9 mouse cellular contexts compared by ENCODE assay signal in the genomic region with DNA sequence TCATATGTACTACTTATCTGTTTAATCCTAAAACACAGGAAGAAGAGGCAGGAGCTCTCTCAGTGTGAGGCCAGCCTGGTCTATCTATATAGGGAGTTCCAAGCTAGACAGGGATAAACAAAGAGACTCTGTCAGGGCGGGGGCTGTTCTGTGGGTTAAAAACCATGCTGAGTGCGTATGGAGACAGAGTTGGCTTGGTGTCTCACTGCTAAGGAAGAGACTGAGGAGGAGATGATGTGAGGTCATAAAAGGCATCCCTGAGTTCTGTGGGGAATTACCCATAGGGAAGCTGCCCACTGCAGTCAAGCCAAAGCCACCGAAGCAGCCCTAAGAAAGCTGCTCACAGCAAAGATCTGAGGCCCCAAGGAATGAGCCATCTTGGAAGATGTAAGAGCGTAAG. TPM values are rescaled to one million over a fixed set of nuclear protein-coding genes. Genes with fewer than 3 reads are reported as not detected.
DNase-seq lines count a peak whose midpoint lies in the region; ATAC-seq lines count a peak whose summit lies in the region.
"Had no signal": no experiment of that assay in that cellular context is flagged by ENCODE, and none has a peak within 500 bp of the region (broad histone marks: within the 10 kb centered on the region; RNA-seq: fewer than 3 reads in every experiment).

A gene (plus strand): TSS at position 301 of the 400 bp plus-strand sequence.

- H3K4me2 ChIP-seq in embryonic facial prominence, embryonic 13.5 days = no peak within 1 kb of the TSS

- H3K27ac ChIP-seq in embryonic facial prominence, embryonic 13.5 days = no peak within 1 kb of the TSS
- no peak within 1 kb of the TSS for H3K27ac ChIP-seq in midbrain, embryonic 10.5 days (replicated peaks)

- no peaks in the 10 kb centered on the region for H3K36me3 ChIP-seq in embryonic facial prominence, embryonic 13.5 days
- 0 out of 2 replicates have a peak, but pooled peaks cover 2% of the 10 kb centered on the region for H3K36me3 ChIP-seq in midbrain, embryonic 10.5 days

- H3K4me3 ChIP-seq in embryonic facial prominence, embryonic 13.5 days = no peak within 1 kb of the TSS
- no peak within 1 kb of the TSS for H3K4me3 ChIP-seq in midbrain, embryonic 10.5 days
- H3K4me3 ChIP-seq: megakaryocyte, embryonic 14.5 days had no signal

- H3K9me3 ChIP-seq in embryonic facial prominence, embryonic 13.5 days = no peaks in the 10 kb centered on the region
- H3K9me3 ChIP-seq in midbrain, embryonic 10.5 days (replicated peaks) = no peaks in the 10 kb centered on the region
- H3K9me3 ChIP-seq: megakaryocyte, embryonic 14.5 days had no signal

- 91% methylated on average over 4 of the region's 4 CpGs for WGBS in embryonic facial prominence, embryonic 13.5 days
- 90% methylated on average over 4 of the region's 4 CpGs for WGBS in midbrain, embryonic 10.5 days

- peaks cover 37% of the 10 kb centered on the region for H3K4me1 ChIP-seq in embryonic facial prominence, embryonic 13.5 days
- H3K4me1 ChIP-seq in midbrain, embryonic 10.5 days = peaks cover 30% of the 10 kb centered on the region

- DNase-seq in layer of hippocampus, adult 8-10 months (ENCODE audit: low spot score in 2 of 2) = no peak
- DNase-seq in layer of hippocampus, adult 9-10 months (ENCODE audit: low spot score) = no peak
- no peak for DNase-seq in heart, postnatal 36 days
- no peak for DNase-seq in midbrain, embryonic 10.5 days (ENCODE audit: low spot score)
- no peak for DNase-seq in frontal cortex, postnatal 10 days (ENCODE audit: low spot score in 2 of 2)
- DNase-seq in testis, postnatal 10 days (ENCODE audit: low spot score) = no peak

- no peak within 1 kb of the TSS for H3K9ac ChIP-seq in embryonic facial prominence, embryonic 13.5 days

- no peak for ATAC-seq in embryonic facial prominence, embryonic 13.5 days (ENCODE audit: insufficient number of reproducible peaks, insufficient read depth, low FRiP score, low TSS enrichment, low read depth)
- ATAC-seq in erythroid progenitor cell, adult 5-6 weeks (replicated peaks; ENCODE audit: low FRiP score, poor library complexity, severe bottlenecking) = no peak

- intact Hi-C loops in heart, postnatal 36 days (cut with DNase I) = no loop called here

- no peaks in the 10 kb centered on the region for H3K27me3 ChIP-seq in embryonic facial prominence, embryonic 13.5 days
- no peaks in the 10 kb centered on the region for H3K27me3 ChIP-seq in midbrain, embryonic 10.5 days (ENCODE audit: low read depth, poor library complexity, severe bottlenecking)

RNA-seq across cellular contexts. Expression of the gene that starts here (rescaled TPM):
- 100 to 1,000 TPM; 137 to 163 (median 148) TPM for total RNA-seq in layer of hippocampus, adult 8-10 months (2022)
- 50.7 and 51.1 TPM in 2 replicates for polyA plus RNA-seq in embryonic facial prominence, embryonic 13.5 days (2015; fragmentation: Nextera tagmentation; extraction: Ambion mirVana)
- total RNA-seq in heart, postnatal 36 days (2021) = 10 to 100 TPM; 28.1 to 33.8 TPM
- 86.7 and 106 TPM in 2 replicates for polyA plus RNA-seq in midbrain, embryonic 10.5 days (2016; fragmentation: Nextera tagmentation; extraction: Ambion mirVana)
- total RNA-seq in erythroid progenitor cell, adult 5-6 weeks (2015; ENCODE audit: low replicate concordance) = 6.5 and 7.1 TPM in 2 replicates
- total RNA-seq in erythroid progenitor cell, adult 5-6 weeks (2017; ENCODE audit: low replicate concordance) = 7.1 and 13.2 TPM in 2 replicates
